Mouse (Mus musculus): ENCODE measurements around the gene Padi1. TPM values are rescaled to one million over a fixed set of nuclear protein-coding genes. Genes with fewer than 3 reads are reported as not detected.

Padi1 gene
- polyA plus RNA-seq, 1 experiment from 2014 or later: 0.07 TPM

- ATAC-seq (ENCODE audit: low FRiP score): no peak
- Histone ChIP-seq H3K9ac (ENCODE audit: low read length) (no peak overlapping the region), H3K27me3 (ENCODE audit: control insufficient read depth, insufficient read depth, low read length) (no peaks in the 10 kb centered on the region), H3K36me3 (ENCODE audit: control insufficient read depth, insufficient read depth, low read length) (no peaks in the 10 kb centered on the region), H3K4me1 (ENCODE audit: control insufficient read depth, insufficient read depth, low read length) (no peaks in the 10 kb centered on the region), H3K9me3 (ENCODE audit: control insufficient read depth, low read length) (peaks cover 2% of the 10 kb centered on the region; the same call in 1 of the 2 replicates), H3K27ac (ENCODE audit: low read depth, low read length) (no peak overlapping the region), H3K4me2 (no peak overlapping the region), H3K4me3 (ENCODE audit: low read depth, low read length) (no peak overlapping the region)
- 65% methylated on average over 4 of the region's 4 CpGs for WGBS
- DNase-seq (ENCODE audit: low spot score, missing footprints): no peak
Observed at GRCm38 (mm10) chr4:140879739-140880138, 34.2 kb upstream of the Padi1 start.

- WGBS: 86% methylated on average over 6 of the region's 6 CpGs
- peaks cover 2% of the 10 kb centered on the region; the same call in 1 of the 2 replicates for H3K9me3 ChIP-seq (ENCODE audit: control insufficient read depth, low read length)
- H3K9ac ChIP-seq (ENCODE audit: low read length): no peak overlapping the region
- H3K4me1 ChIP-seq (ENCODE audit: control insufficient read depth, insufficient read depth, low read length): no peaks in the 10 kb centered on the region
- ATAC-seq (ENCODE audit: low FRiP score) (no peak), DNase-seq (ENCODE audit: low spot score, missing footprints) (no peak)
- no peaks in the 10 kb centered on the region for H3K36me3 ChIP-seq (ENCODE audit: control insufficient read depth, insufficient read depth, low read length)
- no peak overlapping the region for H3K27ac ChIP-seq (ENCODE audit: low read depth, low read length)
- no peak overlapping the region for H3K4me2 ChIP-seq
- H3K4me3 ChIP-seq (ENCODE audit: low read depth, low read length): no peak overlapping the region
- H3K27me3 ChIP-seq (ENCODE audit: control insufficient read depth, insufficient read depth, low read length): no peaks in the 10 kb centered on the region
Observed at GRCm38 (mm10) chr4:140879116-140879515, 33.5 kb upstream of the Padi1 start.

GRCm38 (mm10) chr4:140878655-140879054 is 33.1 kb upstream of the Padi1 start:
- H3K36me3 ChIP-seq (ENCODE audit: control insufficient read depth, insufficient read depth, low read length): no peaks in the 10 kb centered on the region
- no peak overlapping the region for H3K4me3 ChIP-seq (ENCODE audit: low read depth, low read length)
- H3K4me1 ChIP-seq (ENCODE audit: control insufficient read depth, insufficient read depth, low read length): no peaks in the 10 kb centered on the region
- H3K4me2 ChIP-seq: no peak overlapping the region
- peaks cover 2% of the 10 kb centered on the region; the same call in 1 of the 2 replicates for H3K9me3 ChIP-seq (ENCODE audit: control insufficient read depth, low read length)
- no peak overlapping the region for H3K27ac ChIP-seq (ENCODE audit: low read depth, low read length)
- DNase-seq (ENCODE audit: low spot score, missing footprints) (peak; percentile 66), ATAC-seq (ENCODE audit: low FRiP score) (no peak)
- 89% methylated on average over 9 of the region's 9 CpGs for WGBS
- no peak overlapping the region for H3K9ac ChIP-seq (ENCODE audit: low read length)
- no peaks in the 10 kb centered on the region for H3K27me3 ChIP-seq (ENCODE audit: control insufficient read depth, insufficient read depth, low read length)

- Histone ChIP-seq H3K9me3 (ENCODE audit: control insufficient read depth, low read length) (peaks cover 6% of the 10 kb centered on the region; the same call in 1 of the 2 replicates), H3K36me3 (ENCODE audit: control insufficient read depth, insufficient read depth, low read length) (no peaks in the 10 kb centered on the region), H3K27me3 (ENCODE audit: control insufficient read depth, insufficient read depth, low read length) (no peaks in the 10 kb centered on the region), H3K4me2 (no peak overlapping the region), H3K9ac (ENCODE audit: low read length) (no peak overlapping the region), H3K4me1 (ENCODE audit: control insufficient read depth, insufficient read depth, low read length) (no peaks in the 10 kb centered on the region), H3K4me3 (ENCODE audit: low read depth, low read length) (no peak overlapping the region), H3K27ac (ENCODE audit: low read depth, low read length) (no peak overlapping the region)
- peak; percentile 71 for DNase-seq (ENCODE audit: low spot score, missing footprints)
- 83% methylated on average over 9 of the region's 9 CpGs for WGBS
- no peak for ATAC-seq (ENCODE audit: low FRiP score)
Observed at GRCm38 (mm10) chr4:140877441-140877840, 31.9 kb upstream of the Padi1 start.

- no peaks in the 10 kb centered on the region for H3K27me3 ChIP-seq (ENCODE audit: control insufficient read depth, insufficient read depth, low read length)
- DNase-seq (ENCODE audit: low spot score, missing footprints): peak; percentile 53
- no peak overlapping the region for H3K4me3 ChIP-seq (ENCODE audit: low read depth, low read length)
- H3K36me3 ChIP-seq (ENCODE audit: control insufficient read depth, insufficient read depth, low read length): no peaks in the 10 kb centered on the region
- H3K4me1 ChIP-seq (ENCODE audit: control insufficient read depth, insufficient read depth, low read length): no peaks in the 10 kb centered on the region
- 75% methylated on average over 6 of the region's 6 CpGs for WGBS
- H3K9me3 ChIP-seq (ENCODE audit: control insufficient read depth, low read length): 0 out of 2 replicates have a peak, but pooled peaks cover 3% of the 10 kb centered on the region
- H3K9ac ChIP-seq (ENCODE audit: low read length): no peak overlapping the region
- H3K27ac ChIP-seq (ENCODE audit: low read depth, low read length): no peak overlapping the region
- no peak for ATAC-seq (ENCODE audit: low FRiP score)
- H3K4me2 ChIP-seq: no peak overlapping the region
Observed at GRCm38 (mm10) chr4:140876681-140877080, 31.1 kb upstream of the Padi1 start.

GRCm38 (mm10) chr4:140876161-140876560 is 30.6 kb upstream of the Padi1 start:
- no peaks in the 10 kb centered on the region for H3K4me1 ChIP-seq (ENCODE audit: control insufficient read depth, insufficient read depth, low read length)
- ATAC-seq (ENCODE audit: low FRiP score) (no peak), DNase-seq (ENCODE audit: low spot score, missing footprints) (peak; percentile 64)
- 0 out of 2 replicates have a peak, but pooled peaks cover 3% of the 10 kb centered on the region for H3K9me3 ChIP-seq (ENCODE audit: control insufficient read depth, low read length)
- no peak overlapping the region for H3K4me3 ChIP-seq (ENCODE audit: low read depth, low read length)
- no peak overlapping the region for H3K27ac ChIP-seq (ENCODE audit: low read depth, low read length)
- no peak overlapping the region for H3K4me2 ChIP-seq
- H3K36me3 ChIP-seq (ENCODE audit: control insufficient read depth, insufficient read depth, low read length): no peaks in the 10 kb centered on the region
- no peaks in the 10 kb centered on the region for H3K27me3 ChIP-seq (ENCODE audit: control insufficient read depth, insufficient read depth, low read length)
- 91% methylated on average over 8 of the region's 8 CpGs for WGBS
- H3K9ac ChIP-seq (ENCODE audit: low read length): no peak overlapping the region

GRCm38 (mm10) chr4:140873011-140873410 is 27.4 kb upstream of the Padi1 start:
- H3K27me3 ChIP-seq (ENCODE audit: control insufficient read depth, insufficient read depth, low read length): no peaks in the 10 kb centered on the region
- H3K36me3 ChIP-seq (ENCODE audit: control insufficient read depth, insufficient read depth, low read length): no peaks in the 10 kb centered on the region
- no peak overlapping the region for H3K4me3 ChIP-seq (ENCODE audit: low read depth, low read length)
- WGBS: 79% methylated on average over 11 of the region's 11 CpGs
- DNase-seq (ENCODE audit: low spot score, missing footprints): no peak
- H3K27ac ChIP-seq (ENCODE audit: low read depth, low read length): no peak overlapping the region
- H3K4me2 ChIP-seq: no peak overlapping the region
- H3K9ac ChIP-seq (ENCODE audit: low read length): no peak overlapping the region
- H3K4me1 ChIP-seq (ENCODE audit: control insufficient read depth, insufficient read depth, low read length): peaks cover 9% of the 10 kb centered on the region
- no peak for ATAC-seq (ENCODE audit: low FRiP score)
- H3K9me3 ChIP-seq (ENCODE audit: control insufficient read depth, low read length): 0 out of 2 replicates have a peak, but pooled peaks cover 3% of the 10 kb centered on the region

- no peaks in the 10 kb centered on the region for H3K36me3 ChIP-seq (ENCODE audit: control insufficient read depth, insufficient read depth, low read length)
- WGBS: 96% methylated on average over 5 of the region's 5 CpGs
- no peaks in the 10 kb centered on the region for H3K27me3 ChIP-seq (ENCODE audit: control insufficient read depth, insufficient read depth, low read length)
- H3K4me1 ChIP-seq (ENCODE audit: control insufficient read depth, insufficient read depth, low read length): peaks cover 9% of the 10 kb centered on the region
- H3K4me2 ChIP-seq: no peak overlapping the region
- H3K27ac ChIP-seq (ENCODE audit: low read depth, low read length): no peak overlapping the region
- no peak overlapping the region for H3K4me3 ChIP-seq (ENCODE audit: low read depth, low read length)
- 0 out of 2 replicates have a peak, but pooled peaks cover 3% of the 10 kb centered on the region for H3K9me3 ChIP-seq (ENCODE audit: control insufficient read depth, low read length)
- DNase-seq (ENCODE audit: low spot score, missing footprints): no peak
- no peak for ATAC-seq (ENCODE audit: low FRiP score)
- no peak overlapping the region for H3K9ac ChIP-seq (ENCODE audit: low read length)
Observed at GRCm38 (mm10) chr4:140872686-140872992, 27.1 kb upstream of the Padi1 start.

- Histone ChIP-seq H3K36me3 (ENCODE audit: control insufficient read depth, insufficient read depth, low read length) (no peaks in the 10 kb centered on the region), H3K4me1 (ENCODE audit: control insufficient read depth, insufficient read depth, low read length) (peaks cover 9% of the 10 kb centered on the region), H3K4me2 (no peak overlapping the region), H3K4me3 (ENCODE audit: low read depth, low read length) (no peak overlapping the region), H3K9ac (ENCODE audit: low read length) (no peak overlapping the region), H3K9me3 (ENCODE audit: control insufficient read depth, low read length) (0 out of 2 replicates have a peak, but pooled peaks cover 3% of the 10 kb centered on the region), H3K27me3 (ENCODE audit: control insufficient read depth, insufficient read depth, low read length) (no peaks in the 10 kb centered on the region), H3K27ac (ENCODE audit: low read depth, low read length) (no peak overlapping the region)
- DNase-seq (ENCODE audit: low spot score, missing footprints) (no peak), ATAC-seq (ENCODE audit: low FRiP score) (no peak)
- 85% methylated on average over 8 of the region's 8 CpGs for WGBS
Observed at GRCm38 (mm10) chr4:140871851-140872685, 26.5 kb upstream of the Padi1 start.

Data from midbrain, embryonic 11.5 days (tissue).